Mouse (Mus musculus) activated CD4-positive, CD25-positive, alpha-beta regulatory T cell, adult 4 months (primary cell): ENCODE data around the gene Paqr6. TPM values are rescaled to one million over a fixed set of nuclear protein-coding genes. Genes with fewer than 3 reads are reported as not detected.

Experiments used
- ATAC-seq: one replicate; pipeline ENCODE4 v1.8.0; 2017
- polyA plus RNA-seq, 2 experiments: library from polyadenylated mRNA; unstranded; fragments of 100-300 nt; shearing (Covaris generic); gene quantifications; one replicate each; pipeline ENCODE4 v1.2.1; 2017

Gene Paqr6
- polyA plus RNA-seq, 2 experiments from 2014 or later: not detected

GRCm38 (mm10) chr3:88411681-88412080 lies 47.3 kb downstream of the Paqr6 start:
- ATAC-seq: no peak

- no peak for ATAC-seq
Observed at GRCm38 (mm10) chr3:88412636-88413035, 48.3 kb downstream of the Paqr6 start.

- ATAC-seq: no peak
Observed at GRCm38 (mm10) chr3:88415668-88416067, 51.3 kb downstream of the Paqr6 start.

GRCm38 (mm10) chr3:88418016-88418415 lies 53.6 kb downstream of the Paqr6 start:
- no peak for ATAC-seq

Other genes with a start within 250 kb of the Paqr6 start
- gene Mef2d, start 222.2 kb upstream of the Paqr6 start, polyA plus RNA-seq: 10 to 100 TPM; 24.3 to 24.5 TPM
- gene Rhbg, start 109.9 kb upstream of the Paqr6 start, polyA plus RNA-seq: not detected
- not detected for gene Gm38392, start 77.4 kb upstream of the Paqr6 start, polyA plus RNA-seq
- gene Tsacc, start 67.6 kb upstream of the Paqr6 start, polyA plus RNA-seq: 1 to 10 TPM; 2.7 to 7.4 TPM
- 100 to 1,000 TPM; 180 to 209 TPM for gene Cct3, start 67.5 kb upstream of the Paqr6 start, polyA plus RNA-seq
- 100 to 1,000 TPM; 356 to 375 TPM for gene Glmp, start 39.6 kb upstream of the Paqr6 start, polyA plus RNA-seq
- 1 to 10 TPM in 1 of 2 experiments, under 1 TPM in 1; 0.78 to 1.3 TPM for gene Tmem79, start 28.4 kb upstream of the Paqr6 start, polyA plus RNA-seq
- 10 to 100 TPM; 30.2 to 50.2 TPM for gene Smg5, start 28.3 kb upstream of the Paqr6 start, polyA plus RNA-seq
- not detected for gene Bglap3, start 8.2 kb downstream of the Paqr6 start, polyA plus RNA-seq
- not detected for gene Bglap2, start 14.1 kb downstream of the Paqr6 start, polyA plus RNA-seq
- not detected for gene Bglap, start 19.9 kb downstream of the Paqr6 start, polyA plus RNA-seq
- gene Pmf1, start 45.7 kb downstream of the Paqr6 start, polyA plus RNA-seq: 10 to 100 TPM; 62.7 to 63.7 TPM
- gene Slc25a44, start 60.6 kb downstream of the Paqr6 start, polyA plus RNA-seq: 10 to 100 TPM; 12.8 to 16.7 TPM
- gene Sema4a, start 96.6 kb downstream of the Paqr6 start, polyA plus RNA-seq: 10 to 100 TPM; 31.5 to 44.8 TPM
- gene Lmna, start 145.4 kb downstream of the Paqr6 start, polyA plus RNA-seq: 1 to 10 TPM; 4.6 to 6.4 TPM
- gene Mex3a, start 167.8 kb downstream of the Paqr6 start, polyA plus RNA-seq: under 1 TPM; 0.10 to 0.81 TPM
- gene Rab25, start 183.7 kb downstream of the Paqr6 start, polyA plus RNA-seq: not detected
- 100 to 1,000 TPM; 132 to 197 TPM for gene Lamtor2, start 188.5 kb downstream of the Paqr6 start, polyA plus RNA-seq
- gene Ubqln4, start 189.2 kb downstream of the Paqr6 start, polyA plus RNA-seq: 10 to 100 TPM; 10.9 to 14.0 TPM
- 100 to 1,000 TPM; 163 to 193 TPM for gene Ssr2, start 211.3 kb downstream of the Paqr6 start, polyA plus RNA-seq
- gene Arhgef2, start 241.4 kb downstream of the Paqr6 start, polyA plus RNA-seq: 10 to 100 TPM; 45.7 to 54.0 TPM